Mouse (Mus musculus) liver, postnatal 0 days (tissue): ENCODE measurements around the gene Syt2.

Source experiments
- CTCF ChIP-seq: sonication (generic); IDR thresholded peaks from 2 replicates; pipeline ENCODE4 v1.5.1; 2016; ENCODE audit warnings: antibody characterized with exemption, low read depth
- EP300 ChIP-seq: IDR thresholded peaks from 2 replicates; pipeline ENCODE4 v1.6.1; 2016; ENCODE audit warnings: antibody characterized with exemption, low read depth, mild to moderate bottlenecking

- TF ChIP-seq CTCF (no peak), EP300 (no peak)
Measured at GRCm38 (mm10) chr1:134650816-134651215, 4.3 kb downstream of the Syt2 start.
